Mouse (Mus musculus): Measurements from ENCODE around the gene Nfyc. TPM values are rescaled to one million over a fixed set of nuclear protein-coding genes. Genes with fewer than 3 reads are reported as not detected.

The Nfyc gene
- polyA plus RNA-seq, 1 experiment from 2014 or later = 76.4 TPM

MicroRNAs encoded within 50 kb of the gene (microRNA counts, 519-probe panel; counts per million panel counts)
- 2,430 counts per million, percentile 53 among the panel's probes with 10 or more counts for microRNA mmu-miR-30e

Small RNAs within 50 kb of the gene (microRNA-seq; reads per million reads assigned to microRNA genes)
- gene Gm23936 = not detected
- gene Mir30c-1 = 78.4 reads per million, percentile 47 among the genes with 10 or more reads in this experiment
- not detected for gene Mir30e
- not detected for gene Mir30f

Other genes with a start within 250 kb of the Nfyc start
- gene Gm8439, start 242.8 kb downstream of the Nfyc start, polyA plus RNA-seq (2015; fragmentation: Nextera tagmentation; extraction: Ambion mirVana) = 0.37 TPM in 1 of 2 replicates, not detected in the other
- 8.4 and 13.2 TPM in 2 replicates for gene Cited4, start 165.0 kb downstream of the Nfyc start, polyA plus RNA-seq (2015; fragmentation: Nextera tagmentation; extraction: Ambion mirVana)
- gene Kcnq4, start 83.0 kb downstream of the Nfyc start, polyA plus RNA-seq (2015; fragmentation: Nextera tagmentation; extraction: Ambion mirVana) = 2.6 and 2.9 TPM in 2 replicates
- gene Rims3, start 23.2 kb upstream of the Nfyc start, polyA plus RNA-seq (2015; fragmentation: Nextera tagmentation; extraction: Ambion mirVana) = 1.3 and 1.5 TPM in 2 replicates
- gene Exo5, start 93.4 kb upstream of the Nfyc start, polyA plus RNA-seq (2015; fragmentation: Nextera tagmentation; extraction: Ambion mirVana) = 23.8 and 25.6 TPM in 2 replicates
- gene Zfp69, start 120.1 kb upstream of the Nfyc start, polyA plus RNA-seq (2015; fragmentation: Nextera tagmentation; extraction: Ambion mirVana) = 6.4 and 8.2 TPM in 2 replicates
- gene Smap2, start 185.7 kb upstream of the Nfyc start, polyA plus RNA-seq (2015; fragmentation: Nextera tagmentation; extraction: Ambion mirVana) = 14.2 TPM in 2 replicates
- gene Col9a2, start 207.8 kb upstream of the Nfyc start, polyA plus RNA-seq (2015; fragmentation: Nextera tagmentation; extraction: Ambion mirVana) = 16.0 and 19.9 TPM in 2 replicates

Measured in stomach, embryonic 15.5 days (tissue).